Mouse (Mus musculus) lung, adult 2 months (tissue): ENCODE measurements around the gene Borcs7. TPM values are rescaled to one million over a fixed set of nuclear protein-coding genes. Genes with fewer than 3 reads are reported as not detected.
"Not testable (repeated sequence)": the region's sequence is repeated elsewhere in the genome, so short reads cannot be mapped to it uniquely, and the experiment has no call there.

Experiments
- DNase-seq: peaks from one replicate; pipeline ENCODE4 v3.0.0; 2022
- H3K4me1 ChIP-seq: fragments of 200-500 bp; 2 replicates; pipeline ENCODE4 v1.6.1; 2011; ENCODE audit warnings: low read length; ENCODE audit not compliant: control insufficient read depth, insufficient read depth
- H3K4me3 ChIP-seq: fragments of 200-500 bp; replicated peaks from 2 replicates; pipeline ENCODE3; 2011; ENCODE audit warnings: low read depth, mild to moderate bottlenecking, control low read depth, low read length; ENCODE audit errors: extremely low read depth
- CTCF ChIP-seq: fragments of 200-500 bp; IDR thresholded peaks from 2 replicates; pipeline ENCODE4 v1.5.1; 2011; ENCODE audit warnings: mild to moderate bottlenecking, low read length, control low read depth; ENCODE audit not compliant: insufficient read depth
- POLR2A ChIP-seq: fragments of 200-500 bp; IDR thresholded peaks from 2 replicates; pipeline ENCODE4 v1.6.1; 2011; ENCODE audit warnings: low read depth, mild to moderate bottlenecking, control low read depth, low read length, borderline replicate concordance; ENCODE audit errors: extremely low read depth
- WGBS: fragments of 180-500 bp; shearing (Covaris S2); methylation state at CpG from one replicate; pipeline ENCODE4 v1.1.7; 2018; 5-methylcytosine and 5-hydroxymethylcytosine counted together
- polyA plus RNA-seq: library from polyadenylated mRNA; depleted of rRNA; stranded (reverse); fragments of >200 nt; gene quantifications from 2 replicates; pipeline ENCODE4 v1.2.3, GENCODE M21; 2012

Gene Borcs7
- polyA plus RNA-seq, 1 experiment, result 5.0 TPM

- DNase-seq, result no peak
- WGBS, result 91% methylated on average over 4 of the region's 4 CpGs
- Histone ChIP-seq H3K4me3 (no peak overlapping the region), H3K4me1 (no peaks in the 10 kb centered on the region)
- TF ChIP-seq POLR2A, result no peak
- no peak for TF ChIP-seq CTCF
Measured at GRCm38 (mm10) chr19:46710614-46711013, 20.9 kb downstream of the Borcs7 start.

GRCm38 (mm10) chr19:46714234-46714633 is 24.5 kb downstream of the Borcs7 start:
- WGBS, result 68% methylated on average over 8 of the region's 8 CpGs
- Histone ChIP-seq H3K4me1 (no peaks in the 10 kb centered on the region), H3K4me3 (no peak overlapping the region)
- TF ChIP-seq POLR2A (no peak), CTCF (no peak)
- DNase-seq, result no peak

GRCm38 (mm10) chr19:46715016-46715415 is 25.3 kb downstream of the Borcs7 start:
- TF ChIP-seq POLR2A, result no peak
- no peak for TF ChIP-seq CTCF
- Histone ChIP-seq H3K4me1 (no peaks in the 10 kb centered on the region), H3K4me3 (no peak overlapping the region)
- DNase-seq, result no peak
- WGBS, result 91% methylated on average over 8 of the region's 8 CpGs

- TF ChIP-seq CTCF, result no peak
- TF ChIP-seq POLR2A, result no peak
- Histone ChIP-seq H3K4me1 (no peaks in the 10 kb centered on the region), H3K4me3 (no peak overlapping the region)
- 69% methylated on average over 4 of the region's 4 CpGs for WGBS
- no peak for DNase-seq
Measured at GRCm38 (mm10) chr19:46718150-46718549, 28.4 kb downstream of the Borcs7 start.

GRCm38 (mm10) chr19:46724411-46724810 is 34.7 kb downstream of the Borcs7 start:
- Histone ChIP-seq H3K4me1 (no peaks in the 10 kb centered on the region), H3K4me3 (no peak overlapping the region)
- TF ChIP-seq POLR2A (no peak), CTCF (no peak)
- no peak for DNase-seq
- 71% methylated on average over 11 of the region's 11 CpGs for WGBS

- no peak overlapping the region for H3K4me3 ChIP-seq
- no peak for DNase-seq
- 99% methylated on average over 8 of the region's 8 CpGs for WGBS
- TF ChIP-seq POLR2A, result no peak
- no peak for TF ChIP-seq CTCF
- H3K4me1 ChIP-seq, result no peaks in the 10 kb centered on the region
Measured at GRCm38 (mm10) chr19:46726142-46726541, 36.4 kb downstream of the Borcs7 start.

GRCm38 (mm10) chr19:46727140-46727736 is 37.5 kb downstream of the Borcs7 start:
- Histone ChIP-seq H3K4me3 (no peak overlapping the region), H3K4me1 (no peaks in the 10 kb centered on the region)
- no peak for DNase-seq
- 68% methylated on average over 8 of the region's 8 CpGs for WGBS
- TF ChIP-seq CTCF, result no peak
- no peak for TF ChIP-seq POLR2A

- TF ChIP-seq POLR2A, result no peak
- no peak for TF ChIP-seq CTCF
- Histone ChIP-seq H3K4me3 (no peak overlapping the region), H3K4me1 (no peaks in the 10 kb centered on the region)
- no peak for DNase-seq
- 43% methylated on average over 11 of the region's 11 CpGs for WGBS
Measured at GRCm38 (mm10) chr19:46727945-46728540, 38.3 kb downstream of the Borcs7 start.

GRCm38 (mm10) chr19:46728909-46729308 is 39.2 kb downstream of the Borcs7 start:
- Histone ChIP-seq H3K4me3 (no peak overlapping the region), H3K4me1 (no peaks in the 10 kb centered on the region)
- TF ChIP-seq CTCF (no peak), POLR2A (no peak)
- WGBS, result 82% methylated on average over 3 of the region's 3 CpGs
- DNase-seq, result no peak

- Histone ChIP-seq H3K4me1 (no peaks in the 10 kb centered on the region), H3K4me3 (no peak overlapping the region)
- no peak for DNase-seq
- WGBS, result 90% methylated on average over 10 of the region's 10 CpGs
- TF ChIP-seq POLR2A (no peak), CTCF (no peak)
Measured at GRCm38 (mm10) chr19:46731351-46731750, 41.6 kb downstream of the Borcs7 start.

- WGBS, result 95% methylated on average over 5 of the region's 5 CpGs
- DNase-seq, H3K4me3 ChIP-seq, H3K4me1 ChIP-seq: not testable (repeated sequence)
Measured at GRCm38 (mm10) chr19:46732673-46733072, 43.0 kb downstream of the Borcs7 start.
